Mouse (Mus musculus): ENCODE measurements around the gene Pdk2. TPM values are rescaled to one million over a fixed set of nuclear protein-coding genes. Genes with fewer than 3 reads are reported as not detected.
A peak's percentile ranks its signal among the peaks of the same experiment; 100 is the strongest.

The Pdk2 gene
- polyA plus RNA-seq, 1 experiment = 220 TPM

DNA sequence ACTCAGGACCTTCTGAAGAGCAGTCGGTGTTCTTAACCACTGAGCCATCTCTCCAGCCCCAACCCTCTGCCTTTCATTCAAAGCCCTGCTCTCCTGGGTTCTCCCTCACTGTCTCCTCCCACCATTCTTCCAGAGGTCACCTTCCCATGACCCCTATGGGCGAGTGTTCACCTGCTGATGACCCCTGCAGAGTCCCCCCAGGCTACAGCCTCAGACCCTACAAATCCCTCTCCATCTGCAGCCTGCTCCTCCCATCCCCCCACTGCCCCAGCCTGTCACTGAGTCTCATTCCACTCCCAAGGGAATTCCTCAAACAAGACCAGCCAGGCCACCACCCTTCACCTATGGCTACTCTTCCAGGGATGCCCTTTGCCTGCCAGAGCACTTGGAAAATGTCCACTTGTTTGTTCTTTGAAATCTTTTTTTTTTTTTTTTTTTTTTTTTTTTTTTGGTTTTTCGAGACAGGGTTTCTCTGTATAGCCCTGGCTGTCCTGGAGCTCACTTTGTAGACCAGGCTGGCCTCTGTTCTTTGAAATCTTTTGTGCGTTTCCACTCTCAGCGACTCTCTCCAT is 43.7 kb upstream of the Pdk2 start:
- H3K27me3 ChIP-seq (ENCODE audit: control insufficient read depth, insufficient read depth, low read length) = no peaks in the 10 kb centered on the region
- no peaks in the 10 kb centered on the region for H3K36me3 ChIP-seq (ENCODE audit: control insufficient read depth, insufficient read depth, low read length)
- TF ChIP-seq POLR2A (IDR thresholded peaks at IDR 0.05; ENCODE audit: control insufficient read depth, low read depth, low read length) = no peak
- TF ChIP-seq CTCF (IDR thresholded peaks at IDR 0.05; ENCODE audit: control insufficient read depth, insufficient read depth, insufficient replicate concordance, low read depth, low read length) = no peak
- peaks cover 3% of the 10 kb centered on the region; the same call in 1 of the 2 replicates for H3K4me1 ChIP-seq (ENCODE audit: control insufficient read depth, insufficient read depth, low read length)
- no peak overlapping the region for H3K27ac ChIP-seq (ENCODE audit: control insufficient read depth, insufficient read depth, low read depth, low read length)
- no peak overlapping the region for H3K4me3 ChIP-seq (ENCODE audit: control insufficient read depth, low read depth, low read length)

DNA sequence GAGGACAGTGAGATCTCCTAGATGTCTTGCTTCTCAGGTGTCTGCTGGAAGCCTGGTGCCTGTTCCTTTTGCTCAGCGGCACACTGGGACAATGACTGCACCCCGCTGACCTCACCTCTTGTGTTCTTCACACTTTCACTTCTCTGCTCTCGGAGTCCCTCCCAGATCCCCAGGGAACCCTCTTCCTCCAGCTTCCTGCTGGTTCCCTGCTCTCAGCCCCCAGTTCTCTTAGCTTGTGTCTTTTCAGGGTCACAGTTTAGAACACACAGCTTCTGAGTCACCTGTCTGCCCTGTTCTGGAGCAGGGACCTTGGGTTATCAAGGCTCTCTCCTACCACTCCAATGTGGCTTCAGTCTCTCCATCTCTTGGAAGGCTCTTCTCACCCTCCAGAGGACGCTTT is 43.0 kb upstream of the Pdk2 start:
- Histone ChIP-seq H3K36me3 (ENCODE audit: control insufficient read depth, insufficient read depth, low read length) (no peaks in the 10 kb centered on the region), H3K27ac (ENCODE audit: control insufficient read depth, insufficient read depth, low read depth, low read length) (no peak overlapping the region), H3K4me1 (ENCODE audit: control insufficient read depth, insufficient read depth, low read length) (peaks cover 3% of the 10 kb centered on the region; the same call in 1 of the 2 replicates), H3K27me3 (ENCODE audit: control insufficient read depth, insufficient read depth, low read length) (no peaks in the 10 kb centered on the region), H3K4me3 (ENCODE audit: control insufficient read depth, low read depth, low read length) (no peak overlapping the region)
- TF ChIP-seq POLR2A (IDR thresholded peaks at IDR 0.05; ENCODE audit: control insufficient read depth, low read depth, low read length) (no peak), CTCF (IDR thresholded peaks at IDR 0.05; ENCODE audit: control insufficient read depth, insufficient read depth, insufficient replicate concordance, low read depth, low read length) (no peak)

DNA sequence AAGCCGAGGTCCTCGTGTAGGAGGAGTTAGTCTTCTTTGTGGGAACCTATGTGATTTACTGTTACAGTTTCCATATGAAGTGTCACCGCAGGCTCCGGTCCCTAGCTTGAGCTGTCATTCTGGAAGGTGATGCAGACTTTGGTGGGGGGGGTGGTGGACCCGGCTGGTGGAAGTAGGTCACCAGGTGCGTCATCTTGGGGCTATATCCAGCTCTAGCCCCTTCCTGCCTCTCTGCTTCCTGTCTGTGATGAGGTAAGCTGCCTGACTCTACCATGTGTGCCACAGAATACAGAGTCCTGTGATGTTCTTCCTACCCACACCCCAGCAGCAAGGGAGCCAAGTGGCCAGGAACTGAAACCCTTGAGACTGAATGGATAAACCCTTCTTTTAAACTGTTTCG is 41.7 kb upstream of the Pdk2 start:
- no peaks in the 10 kb centered on the region for H3K27me3 ChIP-seq (ENCODE audit: control insufficient read depth, insufficient read depth, low read length)
- H3K4me1 ChIP-seq (ENCODE audit: control insufficient read depth, insufficient read depth, low read length) = peaks cover 3% of the 10 kb centered on the region; the same call in 1 of the 2 replicates
- no peak for TF ChIP-seq CTCF (IDR thresholded peaks at IDR 0.05; ENCODE audit: control insufficient read depth, insufficient read depth, insufficient replicate concordance, low read depth, low read length)
- TF ChIP-seq POLR2A (IDR thresholded peaks at IDR 0.05; ENCODE audit: control insufficient read depth, low read depth, low read length) = no peak
- no peak overlapping the region for H3K4me3 ChIP-seq (ENCODE audit: control insufficient read depth, low read depth, low read length)
- H3K27ac ChIP-seq (ENCODE audit: control insufficient read depth, insufficient read depth, low read depth, low read length) = no peak overlapping the region
- H3K36me3 ChIP-seq (ENCODE audit: control insufficient read depth, insufficient read depth, low read length) = no peaks in the 10 kb centered on the region

DNA sequence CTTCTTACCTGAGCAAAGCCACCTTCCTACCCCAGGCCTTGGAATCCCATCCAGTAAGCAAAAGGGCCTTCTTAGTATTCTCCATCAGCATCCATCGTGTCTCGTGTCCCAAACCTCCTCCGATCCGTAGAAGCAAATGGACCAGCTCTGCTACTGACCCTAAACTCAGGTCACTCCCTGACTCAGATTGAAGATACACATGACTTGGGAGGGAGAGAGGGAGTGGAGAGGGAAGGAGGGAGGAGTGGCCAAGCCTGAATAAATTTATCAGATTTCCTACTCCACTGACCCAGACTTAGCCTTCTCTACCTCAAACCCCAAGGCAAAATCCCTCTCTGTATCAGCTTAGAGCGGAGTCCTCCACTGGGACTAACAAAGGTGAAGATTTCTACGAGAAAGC is 39.6 kb upstream of the Pdk2 start:
- TF ChIP-seq CTCF (IDR thresholded peaks at IDR 0.05; ENCODE audit: control insufficient read depth, insufficient read depth, insufficient replicate concordance, low read depth, low read length) = no peak
- no peak overlapping the region for H3K27ac ChIP-seq (ENCODE audit: control insufficient read depth, insufficient read depth, low read depth, low read length)
- peaks cover 4% of the 10 kb centered on the region; the same call in 1 of the 2 replicates for H3K27me3 ChIP-seq (ENCODE audit: control insufficient read depth, insufficient read depth, low read length)
- no peak overlapping the region for H3K4me3 ChIP-seq (ENCODE audit: control insufficient read depth, low read depth, low read length)
- no peaks in the 10 kb centered on the region for H3K36me3 ChIP-seq (ENCODE audit: control insufficient read depth, insufficient read depth, low read length)
- H3K4me1 ChIP-seq (ENCODE audit: control insufficient read depth, insufficient read depth, low read length) = peaks cover 16% of the 10 kb centered on the region

DNA sequence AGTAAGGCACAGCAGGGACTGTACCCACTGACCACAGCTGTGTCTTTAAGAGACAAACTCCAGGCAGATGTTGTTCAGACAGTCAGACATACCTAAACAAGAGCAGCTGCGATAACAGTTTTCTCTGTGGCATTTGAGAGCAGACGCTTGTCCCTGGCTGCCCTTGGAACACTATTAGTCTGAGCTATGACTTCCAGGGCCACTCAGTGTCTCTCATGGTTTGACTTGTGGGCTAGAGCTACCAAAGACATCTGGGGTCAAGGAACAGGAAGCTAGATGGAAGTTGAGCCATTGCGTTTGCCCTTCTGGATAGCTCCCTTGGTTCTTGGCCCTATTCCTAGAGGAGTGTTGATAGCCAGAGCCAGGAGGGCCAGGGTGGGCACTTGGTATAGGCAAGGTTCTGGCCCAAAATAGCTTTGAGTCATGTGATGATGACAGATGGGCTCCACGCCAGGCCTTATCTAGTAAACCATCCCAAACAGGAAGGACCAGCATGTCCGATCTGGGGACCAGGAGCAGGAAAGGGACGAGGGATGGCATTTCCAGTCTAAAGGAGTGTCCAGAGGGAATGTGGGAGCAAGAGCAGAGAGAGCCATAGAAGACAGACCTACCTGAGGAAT is 38.2 kb upstream of the Pdk2 start:
- no peak for TF ChIP-seq CTCF (IDR thresholded peaks at IDR 0.05; ENCODE audit: control insufficient read depth, insufficient read depth, insufficient replicate concordance, low read depth, low read length)
- no peak for TF ChIP-seq POLR2A (IDR thresholded peaks at IDR 0.05; ENCODE audit: control insufficient read depth, low read depth, low read length)
- H3K4me3 ChIP-seq (ENCODE audit: control insufficient read depth, low read depth, low read length) = no peak overlapping the region
- H3K4me1 ChIP-seq (ENCODE audit: control insufficient read depth, insufficient read depth, low read length) = peaks cover 21% of the 10 kb centered on the region
- no peaks in the 10 kb centered on the region for H3K36me3 ChIP-seq (ENCODE audit: control insufficient read depth, insufficient read depth, low read length)
- peaks cover 4% of the 10 kb centered on the region; the same call in 1 of the 2 replicates for H3K27me3 ChIP-seq (ENCODE audit: control insufficient read depth, insufficient read depth, low read length)
- H3K27ac ChIP-seq (ENCODE audit: control insufficient read depth, insufficient read depth, low read depth, low read length) = peak overlapping the region; percentile 37; the same call in 1 of the 2 replicates

DNA sequence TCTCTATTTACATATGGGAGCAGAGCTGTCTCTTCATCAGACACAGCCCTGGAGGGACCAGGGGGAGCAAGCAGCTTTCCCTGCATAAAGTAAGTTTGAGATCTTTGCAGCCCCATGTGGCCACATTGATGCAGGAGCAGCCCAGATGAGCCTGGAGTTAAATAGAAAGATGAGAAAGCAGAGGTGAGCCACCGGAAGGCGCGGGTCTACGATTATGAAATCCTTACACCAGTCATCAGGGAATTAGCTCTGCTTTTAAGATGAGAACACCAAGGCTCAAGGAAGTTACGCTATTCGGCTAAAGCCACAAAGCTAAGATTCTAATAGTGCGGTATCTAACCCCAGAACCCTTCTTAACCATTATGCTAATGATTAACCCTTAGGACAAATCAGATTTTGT is 36.8 kb upstream of the Pdk2 start:
- Histone ChIP-seq H3K27me3 (ENCODE audit: control insufficient read depth, insufficient read depth, low read length) (peaks cover 4% of the 10 kb centered on the region; the same call in 1 of the 2 replicates), H3K27ac (ENCODE audit: control insufficient read depth, insufficient read depth, low read depth, low read length) (no peak overlapping the region), H3K4me3 (ENCODE audit: control insufficient read depth, low read depth, low read length) (no peak overlapping the region), H3K4me1 (ENCODE audit: control insufficient read depth, insufficient read depth, low read length) (peaks cover 21% of the 10 kb centered on the region), H3K36me3 (ENCODE audit: control insufficient read depth, insufficient read depth, low read length) (no peaks in the 10 kb centered on the region)
- TF ChIP-seq POLR2A (IDR thresholded peaks at IDR 0.05; ENCODE audit: control insufficient read depth, low read depth, low read length) (no peak), CTCF (IDR thresholded peaks at IDR 0.05; ENCODE audit: control insufficient read depth, insufficient read depth, insufficient replicate concordance, low read depth, low read length) (no peak)

DNA sequence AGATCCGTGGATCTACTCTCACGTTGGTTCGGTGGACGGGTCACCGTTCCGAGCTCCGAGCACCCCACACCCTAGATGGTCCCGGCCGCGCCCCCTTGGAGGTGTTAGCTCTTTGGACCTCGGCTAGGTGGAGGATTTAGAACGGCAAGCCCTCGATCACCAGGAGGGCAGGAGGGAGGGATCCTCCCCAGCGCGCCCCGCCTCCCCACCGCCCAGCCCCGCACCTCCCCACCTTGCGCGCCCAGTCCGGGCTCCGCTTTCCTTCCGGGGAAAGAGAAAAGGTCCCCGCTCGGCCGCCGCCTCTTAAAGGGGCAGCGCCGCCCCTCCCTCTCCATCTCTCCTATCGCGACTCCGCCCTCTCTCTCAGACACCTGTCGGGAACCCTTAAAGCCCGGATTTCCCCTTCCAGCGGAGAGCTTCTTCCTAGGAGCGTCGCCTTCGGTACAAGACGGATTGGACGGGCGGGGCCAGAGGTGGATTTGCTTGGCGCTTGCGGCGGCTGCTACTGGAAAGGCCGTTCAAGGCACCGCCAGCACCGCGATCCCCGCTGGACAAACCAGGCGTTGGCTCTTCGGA is 35.5 kb upstream of the Pdk2 start, which contains the start of gene Itga3:
Itga3 (minus strand) TSS at position 266 of the 576 bp plus-strand sequence.
- TF ChIP-seq CTCF (IDR thresholded peaks at IDR 0.05; ENCODE audit: control insufficient read depth, insufficient read depth, insufficient replicate concordance, low read depth, low read length) (no peak), POLR2A (IDR thresholded peaks at IDR 0.05; ENCODE audit: control insufficient read depth, low read depth, low read length) (no peak)
- peak within 1 kb of the TSS; percentile 80 for H3K4me3 ChIP-seq (ENCODE audit: control insufficient read depth, low read depth, low read length)
- peak within 1 kb of the TSS; percentile 12; the same call in 1 of the 2 replicates for H3K27ac ChIP-seq (ENCODE audit: control insufficient read depth, insufficient read depth, low read depth, low read length)
- peaks cover 4% of the 10 kb centered on the region; the same call in 1 of the 2 replicates for H3K27me3 ChIP-seq (ENCODE audit: control insufficient read depth, insufficient read depth, low read length)
- no peaks in the 10 kb centered on the region for H3K36me3 ChIP-seq (ENCODE audit: control insufficient read depth, insufficient read depth, low read length)
- peaks cover 21% of the 10 kb centered on the region for H3K4me1 ChIP-seq (ENCODE audit: control insufficient read depth, insufficient read depth, low read length)

All from testis, adult 2 months (tissue).